Mouse (Mus musculus): ENCODE data around the gene Magi2. TPM values are rescaled to one million over a fixed set of nuclear protein-coding genes. Genes with fewer than 3 reads are reported as not detected.
"Not testable (repeated sequence)": the region's sequence is repeated elsewhere in the genome, so short reads cannot be mapped to it uniquely, and the experiment has no call there.

Gene Magi2
- polyA plus RNA-seq, 1 experiment, result 52.8 TPM

GRCm38 (mm10) chr5:19400738-19401408 is 174.0 kb downstream of the Magi2 start:
- TF ChIP-seq POLR2A (IDR thresholded peaks at IDR 0.05; ENCODE audit: extremely low read depth, insufficient read depth, low read length) (no peak), CTCF (IDR thresholded peaks at IDR 0.05; ENCODE audit: extremely low read depth, insufficient read depth, low read length) (peak; percentile 46; the same call in 1 of the 2 replicates)
- no peaks in the 10 kb centered on the region for H3K4me1 ChIP-seq (ENCODE audit: control insufficient read depth, insufficient read depth, low read length)
- H3K27ac ChIP-seq (ENCODE audit: insufficient read depth, low read length), result no peak overlapping the region
- H3K4me3 ChIP-seq (ENCODE audit: insufficient read depth, low read length), result no peak overlapping the region

- H3K4me1 ChIP-seq (ENCODE audit: control insufficient read depth, insufficient read depth, low read length); H3K4me3 ChIP-seq (ENCODE audit: insufficient read depth, low read length); H3K27ac ChIP-seq (ENCODE audit: insufficient read depth, low read length): not testable (repeated sequence)
Measured at GRCm38 (mm10) chr5:19404268-19404667, 177.4 kb downstream of the Magi2 start.

- TF ChIP-seq CTCF (IDR thresholded peaks at IDR 0.05; ENCODE audit: extremely low read depth, insufficient read depth, low read length) (no peak), POLR2A (IDR thresholded peaks at IDR 0.05; ENCODE audit: extremely low read depth, insufficient read depth, low read length) (no peak)
- Histone ChIP-seq H3K4me3 (ENCODE audit: insufficient read depth, low read length) (no peak overlapping the region), H3K4me1 (ENCODE audit: control insufficient read depth, insufficient read depth, low read length) (no peaks in the 10 kb centered on the region), H3K27ac (ENCODE audit: insufficient read depth, low read length) (no peak overlapping the region)
Measured at GRCm38 (mm10) chr5:19414556-19414955, 187.7 kb downstream of the Magi2 start.

- no peak for TF ChIP-seq POLR2A (IDR thresholded peaks at IDR 0.05; ENCODE audit: extremely low read depth, insufficient read depth, low read length)
- peak; percentile 45 for TF ChIP-seq CTCF (IDR thresholded peaks at IDR 0.05; ENCODE audit: extremely low read depth, insufficient read depth, low read length)
Measured at GRCm38 (mm10) chr5:19429290-19429689, 202.5 kb downstream of the Magi2 start.

GRCm38 (mm10) chr5:19462541-19462940 is 235.7 kb downstream of the Magi2 start:
- Histone ChIP-seq H3K27ac (ENCODE audit: insufficient read depth, low read length) (no peak overlapping the region), H3K4me1 (ENCODE audit: control insufficient read depth, insufficient read depth, low read length) (no peaks in the 10 kb centered on the region), H3K4me3 (ENCODE audit: insufficient read depth, low read length) (no peak overlapping the region)
- TF ChIP-seq CTCF (IDR thresholded peaks at IDR 0.05; ENCODE audit: extremely low read depth, insufficient read depth, low read length) (no peak), POLR2A (IDR thresholded peaks at IDR 0.05; ENCODE audit: extremely low read depth, insufficient read depth, low read length) (no peak)

More at GRCm38 (mm10) chr5:19429290-19429689, 202.5 kb downstream of the Magi2 start:
- Histone ChIP-seq H3K4me1 (ENCODE audit: control insufficient read depth, insufficient read depth, low read length) (no peaks in the 10 kb centered on the region), H3K27ac (ENCODE audit: insufficient read depth, low read length) (no peak overlapping the region), H3K4me3 (ENCODE audit: insufficient read depth, low read length) (no peak overlapping the region)

GRCm38 (mm10) chr5:19465383-19465782 is 238.5 kb downstream of the Magi2 start:
- TF ChIP-seq CTCF (IDR thresholded peaks at IDR 0.05; ENCODE audit: extremely low read depth, insufficient read depth, low read length) (no peak), POLR2A (IDR thresholded peaks at IDR 0.05; ENCODE audit: extremely low read depth, insufficient read depth, low read length) (no peak)
- H3K4me3 ChIP-seq (ENCODE audit: insufficient read depth, low read length), result no peak overlapping the region
- no peaks in the 10 kb centered on the region for H3K4me1 ChIP-seq (ENCODE audit: control insufficient read depth, insufficient read depth, low read length)
- no peak overlapping the region for H3K27ac ChIP-seq (ENCODE audit: insufficient read depth, low read length)

GRCm38 (mm10) chr5:19472851-19473439 is 246.1 kb downstream of the Magi2 start:
- TF ChIP-seq POLR2A (IDR thresholded peaks at IDR 0.05; ENCODE audit: extremely low read depth, insufficient read depth, low read length) (no peak), CTCF (IDR thresholded peaks at IDR 0.05; ENCODE audit: extremely low read depth, insufficient read depth, low read length) (no peak)
- no peak overlapping the region for H3K27ac ChIP-seq (ENCODE audit: insufficient read depth, low read length)
- no peaks in the 10 kb centered on the region for H3K4me1 ChIP-seq (ENCODE audit: control insufficient read depth, insufficient read depth, low read length)
- H3K4me3 ChIP-seq (ENCODE audit: insufficient read depth, low read length), result no peak overlapping the region

- no peaks in the 10 kb centered on the region for H3K4me1 ChIP-seq (ENCODE audit: control insufficient read depth, insufficient read depth, low read length)
- H3K4me3 ChIP-seq (ENCODE audit: insufficient read depth, low read length), result no peak overlapping the region
- no peak overlapping the region for H3K27ac ChIP-seq (ENCODE audit: insufficient read depth, low read length)
- TF ChIP-seq POLR2A (IDR thresholded peaks at IDR 0.05; ENCODE audit: extremely low read depth, insufficient read depth, low read length) (no peak), CTCF (IDR thresholded peaks at IDR 0.05; ENCODE audit: extremely low read depth, insufficient read depth, low read length) (no peak)
Measured at GRCm38 (mm10) chr5:19482981-19483380, 256.1 kb downstream of the Magi2 start.

- no peak overlapping the region for H3K27ac ChIP-seq (ENCODE audit: insufficient read depth, low read length)
- TF ChIP-seq CTCF (IDR thresholded peaks at IDR 0.05; ENCODE audit: extremely low read depth, insufficient read depth, low read length) (no peak), POLR2A (IDR thresholded peaks at IDR 0.05; ENCODE audit: extremely low read depth, insufficient read depth, low read length) (no peak)
- H3K4me3 ChIP-seq (ENCODE audit: insufficient read depth, low read length), result no peak overlapping the region
- no peaks in the 10 kb centered on the region for H3K4me1 ChIP-seq (ENCODE audit: control insufficient read depth, insufficient read depth, low read length)
Measured at GRCm38 (mm10) chr5:19487947-19488346, 261.1 kb downstream of the Magi2 start.

- peaks cover 2% of the 10 kb centered on the region; the same call in 1 of the 2 replicates for H3K4me1 ChIP-seq (ENCODE audit: control insufficient read depth, insufficient read depth, low read length)
- no peak overlapping the region for H3K4me3 ChIP-seq (ENCODE audit: insufficient read depth, low read length)
- no peak overlapping the region for H3K27ac ChIP-seq (ENCODE audit: insufficient read depth, low read length)
- TF ChIP-seq POLR2A (IDR thresholded peaks at IDR 0.05; ENCODE audit: extremely low read depth, insufficient read depth, low read length) (no peak), CTCF (IDR thresholded peaks at IDR 0.05; ENCODE audit: extremely low read depth, insufficient read depth, low read length) (no peak)
Measured at GRCm38 (mm10) chr5:19501005-19501404, 274.2 kb downstream of the Magi2 start.
